Mouse (Mus musculus) limb, embryonic 12.5 days (tissue): ENCODE results near the gene Popdc3. TPM values are rescaled to one million over a fixed set of nuclear protein-coding genes. Genes with fewer than 3 reads are reported as not detected.
"Not testable (repeated sequence)": the region's sequence is repeated elsewhere in the genome, so short reads cannot be mapped to it uniquely, and the experiment has no call there.

Experiments used
- ATAC-seq: fragments of 200-750 bp; cut with Nextera tagmentation; 2 replicates; pipeline ENCODE4 v1.8.0; 2017; ENCODE audit warnings: low read depth, moderate TSS enrichment; ENCODE audit not compliant: insufficient number of reproducible peaks, insufficient read depth, low FRiP score, low TSS enrichment
- H3K27ac ChIP-seq: fragments of 300-500 bp; sonication (generic); 2 replicates; pipeline ENCODE4 v1.5.1; 2016; ENCODE audit warnings: mild to moderate bottlenecking, moderate library complexity
- H3K27me3 ChIP-seq: fragments of 300-500 bp; sonication (generic); 2 replicates; pipeline ENCODE4 v1.6.1; 2016; ENCODE audit warnings: mild to moderate bottlenecking, moderate library complexity
- H3K36me3 ChIP-seq: fragments of 300-500 bp; sonication (generic); 2 replicates; pipeline ENCODE4 v1.6.1; 2016; ENCODE audit warnings: mild to moderate bottlenecking, moderate library complexity
- H3K4me1 ChIP-seq: fragments of 300-500 bp; sonication (generic); replicated peaks from 2 replicates; pipeline ENCODE4 v1.6.1; 2016
- H3K4me2 ChIP-seq: fragments of 300-500 bp; sonication (generic); 2 replicates; pipeline ENCODE4 v1.6.1; 2016; ENCODE audit warnings: mild to moderate bottlenecking, moderate library complexity
- H3K4me3 ChIP-seq: fragments of 300-500 bp; sonication (generic); replicated peaks from 2 replicates; pipeline ENCODE4 v1.5.1; 2016; ENCODE audit warnings: mild to moderate bottlenecking
- H3K9ac ChIP-seq: fragments of 300-500 bp; sonication (generic); replicated peaks from 2 replicates; pipeline ENCODE4 v1.6.1; 2016; ENCODE audit warnings: mild to moderate bottlenecking, moderate library complexity
- H3K9me3 ChIP-seq: fragments of 300-500 bp; sonication (generic); 2 replicates; pipeline ENCODE4 v1.6.1; 2016; ENCODE audit warnings: mild to moderate bottlenecking, moderate library complexity
- WGBS: fragments of 180-500 bp; shearing (Covaris S2); methylation state at CpG from one replicate; pipeline ENCODE4 v1.1.7; 2016; 5-methylcytosine and 5-hydroxymethylcytosine counted together
- polyA plus RNA-seq: library from polyadenylated mRNA; unstranded; fragments of >200 nt; fragmentation: Nextera tagmentation; extraction: Ambion mirVana; gene quantifications from 2 replicates; pipeline ENCODE4 v1.2.1, GENCODE M21; 2016

Gene Popdc3
- polyA plus RNA-seq, 1 experiment from 2014 or later, result 3.7 TPM

GRCm38 (mm10) chr10:45288351-45288750 lies 110.5 kb downstream of the Popdc3 start:
- Histone ChIP-seq H3K4me3 (0 out of 2 replicates have a peak overlapping the region, but pooled peaks have one; percentile 61), H3K27ac (no peak overlapping the region), H3K4me2 (no peak overlapping the region), H3K9me3 (no peaks in the 10 kb centered on the region), H3K27me3 (peaks cover 27% of the 10 kb centered on the region), H3K36me3 (no peaks in the 10 kb centered on the region), H3K4me1 (peaks cover 3% of the 10 kb centered on the region; the same call in 1 of the 2 replicates), H3K9ac (no peak overlapping the region)
- WGBS, result 37% methylated on average over 7 of the region's 7 CpGs
- no peak for ATAC-seq

GRCm38 (mm10) chr10:45289218-45290105 lies 111.6 kb downstream of the Popdc3 start:
- peak; percentile 54 for ATAC-seq
- Histone ChIP-seq H3K27me3 (peaks cover 27% of the 10 kb centered on the region), H3K36me3 (no peaks in the 10 kb centered on the region)

GRCm38 (mm10) chr10:45290618-45291017 lies 112.7 kb downstream of the Popdc3 start:
- no peak overlapping the region for H3K4me2 ChIP-seq
- no peak overlapping the region for H3K4me3 ChIP-seq
- ATAC-seq, result no peak
- H3K9me3 ChIP-seq, result no peaks in the 10 kb centered on the region
- 69% methylated on average over 5 of the region's 5 CpGs for WGBS
- no peak overlapping the region for H3K27ac ChIP-seq
- peaks cover 3% of the 10 kb centered on the region; the same call in 1 of the 2 replicates for H3K4me1 ChIP-seq
- no peak overlapping the region for H3K9ac ChIP-seq
- H3K36me3 ChIP-seq, result no peaks in the 10 kb centered on the region
- H3K27me3 ChIP-seq, result peaks cover 27% of the 10 kb centered on the region

More at GRCm38 (mm10) chr10:45289218-45290105, 111.6 kb downstream of the Popdc3 start:
- H3K9me3 ChIP-seq, result no peaks in the 10 kb centered on the region
- H3K4me2 ChIP-seq, result peak overlapping the region; percentile 95
- H3K27ac ChIP-seq, result no peak overlapping the region
- H3K4me3 ChIP-seq, result peak overlapping the region; percentile 61
- peaks cover 3% of the 10 kb centered on the region; the same call in 1 of the 2 replicates for H3K4me1 ChIP-seq
- peak overlapping the region; percentile 76 for H3K9ac ChIP-seq
- WGBS, result 1% methylated on average over 71 of the region's 71 CpGs

- not testable (repeated sequence) for H3K4me1 ChIP-seq, ATAC-seq, H3K9me3 ChIP-seq, H3K27ac ChIP-seq, H3K4me3 ChIP-seq, H3K36me3 ChIP-seq, H3K4me2 ChIP-seq, H3K9ac ChIP-seq
- peaks cover 18% of the 10 kb centered on the region for H3K27me3 ChIP-seq
- 65% methylated on average over 4 of the region's 4 CpGs for WGBS
Measured at GRCm38 (mm10) chr10:45292159-45292558, 114.3 kb downstream of the Popdc3 start.

GRCm38 (mm10) chr10:45295093-45295492 lies 117.2 kb downstream of the Popdc3 start:
- ATAC-seq, result no peak
- 78% methylated on average over 5 of the region's 5 CpGs for WGBS
- no peaks in the 10 kb centered on the region for H3K4me1 ChIP-seq

GRCm38 (mm10) chr10:45298503-45298902 lies 120.6 kb downstream of the Popdc3 start:
- WGBS, result 76% methylated on average over 6 of the region's 6 CpGs
- no peak for ATAC-seq
- H3K27ac ChIP-seq, result no peak overlapping the region
- H3K9ac ChIP-seq, result no peak overlapping the region
- 0 out of 2 replicates have a peak, but pooled peaks cover 3% of the 10 kb centered on the region for H3K4me1 ChIP-seq
- H3K27me3 ChIP-seq, result no peaks in the 10 kb centered on the region
- H3K4me2 ChIP-seq, result no peak overlapping the region
- H3K4me3 ChIP-seq, result no peak overlapping the region
- H3K36me3 ChIP-seq, result no peaks in the 10 kb centered on the region
- H3K9me3 ChIP-seq, result no peaks in the 10 kb centered on the region

More at GRCm38 (mm10) chr10:45295093-45295492, 117.2 kb downstream of the Popdc3 start:
- Histone ChIP-seq H3K4me3 (no peak overlapping the region), H3K27me3 (no peaks in the 10 kb centered on the region), H3K9ac (no peak overlapping the region), H3K9me3 (no peaks in the 10 kb centered on the region), H3K27ac (no peak overlapping the region), H3K36me3 (no peaks in the 10 kb centered on the region), H3K4me2 (no peak overlapping the region)

GRCm38 (mm10) chr10:45299509-45299908 lies 121.6 kb downstream of the Popdc3 start:
- 87% methylated on average over 4 of the region's 4 CpGs for WGBS
- H3K4me1 ChIP-seq, result peaks cover 7% of the 10 kb centered on the region; the same call in 1 of the 2 replicates
- no peaks in the 10 kb centered on the region for H3K9me3 ChIP-seq
- no peak overlapping the region for H3K4me2 ChIP-seq
- H3K4me3 ChIP-seq, result no peak overlapping the region
- H3K27ac ChIP-seq, result no peak overlapping the region
- H3K27me3 ChIP-seq, result no peaks in the 10 kb centered on the region
- no peak overlapping the region for H3K9ac ChIP-seq
- no peak for ATAC-seq
- no peaks in the 10 kb centered on the region for H3K36me3 ChIP-seq

- Histone ChIP-seq H3K27me3 (no peaks in the 10 kb centered on the region), H3K4me3 (no peak overlapping the region), H3K9ac (no peak overlapping the region), H3K4me2 (no peak overlapping the region), H3K4me1 (peaks cover 7% of the 10 kb centered on the region; the same call in 1 of the 2 replicates), H3K27ac (no peak overlapping the region), H3K9me3 (no peaks in the 10 kb centered on the region), H3K36me3 (no peaks in the 10 kb centered on the region)
- WGBS, result 32% methylated on average over 14 of the region's 14 CpGs
- ATAC-seq, result no peak
Measured at GRCm38 (mm10) chr10:45303315-45304036, 125.6 kb downstream of the Popdc3 start.

- no peaks in the 10 kb centered on the region for H3K36me3 ChIP-seq
- WGBS, result 86% methylated on average over 5 of the region's 5 CpGs
- ATAC-seq, result no peak
- no peak overlapping the region for H3K9ac ChIP-seq
- H3K4me2 ChIP-seq, result no peak overlapping the region
- H3K4me1 ChIP-seq, result peaks cover 7% of the 10 kb centered on the region; the same call in 1 of the 2 replicates
- H3K27me3 ChIP-seq, result no peaks in the 10 kb centered on the region
- H3K4me3 ChIP-seq, result no peak overlapping the region
- no peak overlapping the region for H3K27ac ChIP-seq
- H3K9me3 ChIP-seq, result no peaks in the 10 kb centered on the region
Measured at GRCm38 (mm10) chr10:45305173-45305572, 127.3 kb downstream of the Popdc3 start.

GRCm38 (mm10) chr10:45311129-45311528 lies 133.2 kb downstream of the Popdc3 start:
- Histone ChIP-seq H3K36me3 (no peaks in the 10 kb centered on the region), H3K9me3 (no peaks in the 10 kb centered on the region), H3K27me3 (no peaks in the 10 kb centered on the region), H3K9ac (no peak overlapping the region), H3K27ac (no peak overlapping the region), H3K4me2 (no peak overlapping the region), H3K4me1 (0 out of 2 replicates have a peak, but pooled peaks cover 3% of the 10 kb centered on the region), H3K4me3 (no peak overlapping the region)
- ATAC-seq, result no peak
- 89% methylated on average over 5 of the region's 5 CpGs for WGBS

GRCm38 (mm10) chr10:45311624-45312023 lies 133.7 kb downstream of the Popdc3 start:
- no peak for ATAC-seq
- no peaks in the 10 kb centered on the region for H3K9me3 ChIP-seq
- H3K27me3 ChIP-seq, result no peaks in the 10 kb centered on the region
- H3K36me3 ChIP-seq, result no peaks in the 10 kb centered on the region
- H3K9ac ChIP-seq, result no peak overlapping the region
- no peak overlapping the region for H3K27ac ChIP-seq
- H3K4me2 ChIP-seq, result no peak overlapping the region
- 0 out of 2 replicates have a peak, but pooled peaks cover 3% of the 10 kb centered on the region for H3K4me1 ChIP-seq
- 70% methylated on average over 7 of the region's 7 CpGs for WGBS
- no peak overlapping the region for H3K4me3 ChIP-seq
